Mouse (Mus musculus) c-Kit-negative CD71-positive TER-119-positive erythroid progenitor cells, embryonic 14.5 days (primary cell): ENCODE measurements around the gene 9130019O22Rik.
"Not testable (repeated sequence)": the region's sequence is repeated elsewhere in the genome, so short reads cannot be mapped to it uniquely, and the experiment has no call there.

ENCODE experiments used
- DNase-seq: peaks from one replicate; pipeline ENCODE4 v3.0.0-alpha.2; 2013; ENCODE audit warnings: low read depth, low spot score

9130019O22Rik gene

DNA sequence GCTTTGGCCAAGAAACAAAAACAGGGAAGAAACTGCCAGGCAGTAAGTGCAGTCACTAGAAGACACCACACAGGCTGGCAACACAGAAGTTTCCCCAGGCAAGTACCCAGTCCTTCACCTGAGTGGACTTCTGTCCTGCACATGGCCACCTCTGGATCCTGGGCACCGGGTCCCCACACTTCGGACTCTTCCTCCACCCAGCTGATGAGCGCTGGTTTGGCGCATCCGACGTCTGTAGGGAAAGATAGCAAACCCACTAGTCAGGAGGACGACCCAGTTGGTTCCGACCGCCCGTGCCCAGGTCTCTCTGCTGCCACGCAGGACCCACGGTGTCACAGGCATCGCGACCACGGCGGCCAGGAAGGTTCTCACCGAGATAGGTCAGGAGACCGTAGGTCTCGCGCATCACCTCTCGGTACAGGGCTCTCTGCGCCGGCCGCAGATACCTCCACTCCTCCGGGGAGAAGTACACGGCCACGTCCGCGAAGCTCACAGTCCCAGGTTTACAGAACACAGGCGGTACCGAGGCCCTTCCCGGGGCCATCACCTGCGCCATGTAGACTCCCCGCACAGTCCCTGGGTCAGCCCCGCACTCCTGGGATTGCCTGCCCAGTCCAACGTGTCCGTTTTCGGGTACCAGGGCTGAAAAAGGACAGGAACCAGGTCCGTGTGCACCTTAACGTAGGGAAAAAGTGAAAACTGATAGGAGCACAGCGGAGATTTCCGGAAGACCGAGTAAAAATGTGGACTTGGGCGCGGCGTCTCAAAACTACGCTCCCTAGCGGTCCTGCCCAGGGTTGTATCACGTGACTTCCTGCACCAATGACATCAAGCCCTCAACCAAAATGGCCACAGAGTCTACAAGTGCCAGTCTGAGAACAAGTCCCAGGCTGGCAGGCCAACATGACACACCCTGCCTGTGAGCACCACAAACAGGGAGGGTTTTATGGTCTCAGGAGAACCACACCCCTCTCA lies 11.4 kb downstream of the 9130019O22Rik start, which contains the start of gene Zfp747:
Zfp747 (minus strand) TSS at position 780 of the 975 bp plus-strand sequence.
- peak; percentile 95 for DNase-seq

DNA sequence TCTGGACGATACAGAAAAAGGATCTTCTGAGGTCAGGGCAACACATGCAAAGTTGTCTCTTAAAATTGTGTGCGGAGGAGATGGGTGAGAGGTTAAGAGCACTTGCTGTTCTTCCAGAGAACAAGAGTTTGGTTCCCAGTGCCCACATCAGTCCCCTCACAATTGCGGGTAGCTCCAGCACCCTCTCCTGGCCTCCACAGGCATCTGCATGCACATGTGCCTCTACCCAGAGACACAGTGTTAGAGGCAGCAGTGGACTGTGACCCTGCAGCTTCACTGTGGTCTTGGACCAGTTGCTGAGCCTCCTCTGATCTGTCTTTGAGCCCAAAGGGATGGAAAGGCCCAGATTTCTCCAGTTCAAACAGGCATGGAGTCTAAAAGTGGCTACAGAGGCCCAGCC lies 15.1 kb downstream of the 9130019O22Rik start:
- DNase-seq = not testable (repeated sequence)

DNA sequence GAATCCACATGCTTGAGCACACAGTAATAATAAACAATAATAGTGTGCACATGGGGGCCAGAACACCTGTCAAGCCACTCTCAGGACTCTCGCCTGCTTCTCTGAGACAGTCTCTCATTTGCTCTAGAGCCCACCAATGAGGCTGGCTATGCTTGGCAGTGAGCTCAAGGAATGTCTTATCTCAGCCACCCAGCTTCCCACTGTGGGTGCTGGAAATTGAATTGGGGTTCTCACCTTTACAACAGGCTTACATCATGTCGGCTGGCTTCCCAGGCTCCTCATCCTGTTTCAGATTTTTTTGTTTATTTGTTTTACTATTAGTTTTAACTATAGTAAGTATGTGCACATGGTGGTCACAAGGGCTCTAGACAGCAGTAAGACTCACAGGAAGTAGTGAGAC lies 15.8 kb downstream of the 9130019O22Rik start:
- no peak for DNase-seq

DNA sequence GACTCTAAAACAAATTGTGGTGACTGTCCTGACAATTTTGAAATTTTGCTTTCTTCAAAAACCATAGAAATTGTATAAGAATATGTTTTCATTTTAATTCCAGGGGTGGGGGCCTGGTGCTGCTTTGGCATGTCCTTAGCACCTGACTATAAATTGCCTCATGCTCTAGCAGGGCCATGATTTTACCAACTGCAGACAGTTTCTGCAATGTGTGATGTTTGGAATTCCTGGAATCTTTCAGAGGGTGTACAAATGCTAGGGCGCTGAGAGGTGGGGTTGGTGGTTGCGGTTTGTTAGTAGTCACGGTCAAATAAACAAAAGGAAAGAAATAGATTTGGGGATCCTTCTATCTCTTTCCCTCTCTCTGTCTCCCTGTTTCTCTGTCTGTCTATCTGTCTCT lies 20.7 kb downstream of the 9130019O22Rik start:
- DNase-seq = no peak

DNA sequence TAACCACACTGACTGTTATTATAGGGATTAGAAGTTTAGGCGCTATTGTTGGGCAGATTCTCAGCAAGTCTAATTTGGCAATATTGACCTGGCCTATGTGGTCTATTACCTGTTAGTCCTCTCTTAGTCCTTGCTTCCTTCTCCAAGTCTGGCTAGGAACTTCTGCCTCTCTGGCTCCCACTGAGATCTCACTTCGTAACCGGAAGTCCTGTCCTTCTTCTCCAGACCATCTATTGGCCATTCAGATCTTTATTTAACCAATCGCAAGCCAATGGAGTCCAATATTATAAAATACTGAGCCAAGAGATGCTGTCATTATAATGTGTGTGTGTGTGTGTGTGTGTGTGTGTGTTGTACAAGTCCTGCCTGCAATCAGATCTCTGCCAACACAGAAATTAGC lies 22.8 kb downstream of the 9130019O22Rik start:
- DNase-seq = no peak

DNA sequence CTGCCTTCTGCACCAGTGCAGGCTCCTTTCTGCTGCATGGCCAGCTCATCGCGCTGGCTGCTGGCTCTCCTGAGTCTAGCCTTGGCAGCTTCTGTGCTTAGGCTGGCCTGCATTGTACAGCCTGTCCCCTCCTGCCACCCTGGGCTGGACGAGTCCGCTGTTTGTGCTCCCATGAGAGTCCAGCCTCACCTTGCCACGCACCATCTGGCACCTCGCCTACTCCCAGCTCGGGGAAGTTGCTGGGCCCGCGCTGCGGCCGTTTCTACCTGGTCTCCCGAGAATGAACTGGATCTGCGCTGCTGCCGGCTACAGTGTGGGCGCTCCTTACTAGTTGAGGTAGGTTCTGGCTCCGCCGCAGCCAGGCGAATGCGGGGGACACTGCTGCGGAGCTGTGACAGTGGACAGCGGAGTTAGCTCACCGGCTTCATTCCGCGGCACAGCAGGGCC lies 23.5 kb downstream of the 9130019O22Rik start:
- DNase-seq = no peak

DNA sequence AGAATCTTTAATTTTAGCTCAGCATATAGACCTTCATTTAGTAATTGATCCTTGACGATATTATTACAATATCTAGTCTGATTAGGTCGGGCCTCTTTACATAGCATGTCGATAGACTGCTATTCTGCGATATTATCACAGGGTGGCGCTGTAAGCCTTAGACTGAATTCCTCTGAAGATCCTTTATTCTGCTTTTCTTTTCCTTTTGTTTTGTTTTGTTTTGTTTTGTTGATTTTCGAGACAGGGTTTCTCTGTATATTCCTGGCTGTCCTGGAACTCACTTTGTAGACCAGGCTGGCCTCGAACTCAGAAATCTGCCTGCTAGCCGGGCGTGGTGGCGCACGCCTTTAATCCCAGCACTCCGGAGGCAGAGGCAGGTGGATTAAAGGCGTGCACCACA lies 24.5 kb downstream of the 9130019O22Rik start:
- DNase-seq = peak; percentile 56

DNA sequence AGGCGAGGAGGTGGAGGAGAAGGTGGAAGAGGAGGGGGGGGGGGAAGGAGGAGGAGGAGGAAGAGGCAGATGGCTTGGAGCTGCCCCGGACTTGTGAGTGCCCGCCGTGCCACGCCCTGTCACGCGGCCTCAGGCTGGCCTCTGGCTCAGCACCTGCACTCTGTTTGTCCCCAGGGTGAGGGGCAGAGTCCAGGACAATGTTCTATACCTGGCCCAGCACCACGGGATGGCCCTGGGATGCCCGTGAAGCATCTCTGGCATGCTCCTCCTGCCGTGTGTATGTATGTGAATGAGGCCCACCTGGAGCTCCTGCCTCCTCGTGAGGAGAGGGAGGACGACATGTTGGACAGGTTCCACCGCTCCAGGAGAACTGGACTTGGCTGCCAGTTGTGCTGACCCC lies 25.5 kb downstream of the 9130019O22Rik start:
- no peak for DNase-seq

DNA sequence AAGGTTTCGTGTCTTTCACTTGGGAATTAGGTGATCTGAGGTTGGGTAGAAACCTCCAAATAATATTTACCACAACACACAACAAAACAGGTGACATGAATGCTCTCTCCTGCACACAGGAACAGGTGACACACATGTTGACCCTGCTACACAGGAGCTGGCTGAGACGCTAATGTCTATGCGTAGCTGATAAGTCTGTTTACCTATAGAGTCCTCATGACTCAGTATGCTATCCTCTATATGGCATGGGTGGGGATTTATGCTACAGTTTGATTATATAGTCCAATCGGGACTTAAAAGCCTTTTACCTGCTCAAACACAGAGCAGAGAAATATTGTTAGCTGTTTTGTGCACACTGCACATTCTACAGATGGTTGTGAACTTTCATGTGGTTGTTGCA lies 26.7 kb downstream of the 9130019O22Rik start:
- no peak for DNase-seq

DNA sequence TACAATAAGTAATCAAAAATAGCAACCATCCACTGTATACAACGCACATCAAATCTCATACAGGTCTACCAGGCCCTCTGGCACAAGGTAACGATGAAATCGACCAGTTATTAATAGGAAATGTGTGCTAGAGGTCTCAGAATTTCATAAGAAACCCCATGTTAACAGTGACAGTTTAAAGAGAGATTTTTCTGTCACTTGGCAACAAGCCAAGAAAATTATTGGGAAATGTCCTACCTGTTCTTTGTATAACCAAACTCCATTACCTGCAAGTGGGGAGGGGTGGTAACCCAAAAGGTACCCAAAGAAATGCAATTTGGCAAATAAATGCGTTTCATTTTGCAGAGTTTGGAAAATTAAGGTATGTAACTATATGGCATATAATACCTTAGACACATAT lies 28.5 kb downstream of the 9130019O22Rik start:
- DNase-seq = no peak

DNA sequence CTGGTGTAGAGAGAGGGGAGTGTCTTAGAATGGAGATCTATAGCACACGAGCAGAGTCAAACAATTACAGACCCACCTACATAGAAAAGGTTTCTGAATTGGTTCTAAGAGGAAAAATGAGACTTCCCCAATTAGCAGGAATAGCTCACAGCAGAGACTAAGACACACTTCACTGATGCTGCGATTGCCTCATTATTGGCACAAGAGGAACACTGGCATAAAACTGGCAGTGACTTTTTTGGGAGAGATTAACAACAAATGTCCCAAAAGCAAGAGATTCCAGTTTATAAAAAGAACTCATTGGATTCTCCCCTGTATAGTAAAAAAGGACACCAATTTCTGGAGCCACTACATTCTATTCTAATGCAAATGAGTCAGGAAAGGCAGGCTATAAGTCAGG lies 29.1 kb downstream of the 9130019O22Rik start:
- no peak for DNase-seq

DNA sequence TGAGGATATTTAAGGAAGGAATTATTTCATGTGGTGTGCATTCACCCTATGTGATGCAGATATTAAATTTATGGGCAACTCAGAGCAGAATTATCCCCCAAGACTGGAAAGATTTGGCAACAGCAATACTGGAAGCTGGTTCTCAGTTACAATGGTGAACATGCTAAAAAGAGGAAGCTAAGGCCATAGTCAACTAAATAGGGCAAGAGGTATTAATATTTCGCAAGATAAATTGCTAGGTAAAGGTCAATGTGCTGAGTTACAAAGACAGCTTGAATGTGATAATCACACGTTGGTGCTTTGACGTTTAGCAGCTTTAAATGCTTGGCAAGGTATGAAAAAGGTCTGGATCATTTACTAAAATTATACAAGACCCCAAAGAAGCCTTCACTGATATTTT lies 31.2 kb downstream of the 9130019O22Rik start:
- DNase-seq = no peak

DNA sequence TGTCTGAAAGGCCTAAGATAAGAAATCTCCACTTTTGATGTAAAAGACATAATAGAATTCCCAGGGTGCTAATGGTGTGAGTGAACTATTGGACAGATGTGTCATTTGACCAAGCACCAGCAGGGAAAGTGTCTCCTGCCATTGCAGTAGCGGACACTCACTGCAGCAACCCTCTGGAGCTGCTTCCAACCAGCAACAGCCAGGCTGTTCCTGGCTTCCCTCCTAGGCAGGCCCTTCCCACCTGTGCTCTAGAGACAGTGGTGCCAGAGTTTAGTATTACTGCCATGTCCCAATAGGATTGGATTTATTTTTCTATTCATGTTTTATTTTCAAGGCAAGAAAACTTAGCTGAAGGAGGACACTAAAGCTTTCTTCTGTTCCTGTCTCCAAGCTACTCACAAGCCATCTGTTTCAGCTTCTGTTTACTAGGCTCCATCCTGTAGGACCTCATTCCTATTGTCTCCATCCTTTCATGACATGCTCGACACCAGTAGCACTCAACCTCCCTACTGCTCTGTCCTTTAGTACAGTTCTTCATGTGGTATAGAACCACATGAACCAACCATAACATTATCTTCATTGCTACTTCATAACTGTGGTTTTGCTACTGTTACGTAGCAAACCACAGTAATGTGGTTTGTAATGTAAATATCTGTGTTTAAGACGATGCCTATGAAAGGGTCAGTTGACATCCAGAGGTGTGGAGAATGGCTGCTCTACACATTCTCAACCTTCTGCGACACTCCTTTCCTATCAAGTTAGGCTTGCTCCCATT lies 35.5 kb downstream of the 9130019O22Rik start:
- DNase-seq = no peak

DNA sequence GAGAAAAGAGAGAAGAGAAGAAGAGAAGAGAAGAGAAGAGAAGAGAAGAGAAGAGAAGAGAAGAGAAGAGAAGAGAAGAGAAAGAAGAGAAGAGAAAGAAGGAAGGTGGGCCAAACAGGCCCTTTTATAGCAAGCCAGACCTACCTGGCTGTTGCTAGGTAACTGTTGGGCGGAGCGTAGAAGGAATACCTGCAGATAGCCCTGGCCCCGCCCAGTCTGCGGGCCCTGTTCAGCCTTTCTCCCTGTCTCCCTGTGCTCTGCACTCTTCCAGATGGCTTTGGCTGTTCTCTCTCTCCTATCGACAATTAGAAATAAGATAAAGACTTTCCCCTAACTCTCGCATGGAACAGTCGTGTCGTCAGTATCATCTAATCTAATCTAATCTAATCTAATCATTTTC lies 40.3 kb downstream of the 9130019O22Rik start:
- DNase-seq = no peak

DNA sequence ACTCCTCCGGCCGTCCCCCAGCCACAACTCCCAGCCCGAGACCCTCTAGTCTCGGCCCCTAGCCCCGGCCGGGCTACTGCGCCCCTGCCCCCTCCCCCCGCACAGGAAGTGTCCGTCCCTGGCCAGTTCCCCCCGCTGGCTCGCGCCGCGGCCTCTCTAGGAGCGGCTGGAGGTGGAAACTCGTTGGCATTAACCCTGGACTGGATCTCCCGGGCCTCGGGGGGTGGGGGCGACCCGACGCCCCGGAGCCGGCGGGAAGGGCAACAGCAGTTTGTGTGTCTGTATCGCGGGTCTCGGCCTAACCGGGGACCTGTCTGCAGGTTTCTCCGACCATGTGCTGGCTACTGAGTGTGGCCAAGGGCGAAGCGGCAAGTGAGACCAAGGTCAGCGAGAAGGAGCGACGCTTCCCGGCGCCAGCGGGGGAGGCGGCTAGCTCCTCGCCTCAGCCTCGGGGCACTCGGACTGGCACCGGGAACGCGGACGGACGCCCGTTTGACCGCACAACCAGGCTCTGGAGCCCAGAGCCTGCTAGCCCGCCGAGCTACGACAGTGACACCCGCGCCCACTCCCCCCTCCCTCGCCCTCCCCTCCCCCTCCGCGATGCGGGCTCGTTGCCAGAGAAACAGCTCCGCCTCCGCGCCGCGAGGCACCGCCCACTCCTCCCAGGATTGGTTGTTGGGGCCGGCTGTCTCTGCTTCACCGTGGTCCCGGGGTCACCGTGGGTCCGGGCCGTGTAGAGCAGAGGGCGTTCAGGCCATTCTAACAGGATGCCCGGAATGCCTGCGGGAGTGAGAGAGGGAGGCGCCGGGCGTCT lies 41.2 kb downstream of the 9130019O22Rik start, which contains the start of gene Zfp768:
Zfp768 (minus strand) TSS at position 78 of the 814 bp plus-strand sequence.
- peak; percentile 59 for DNase-seq

DNA sequence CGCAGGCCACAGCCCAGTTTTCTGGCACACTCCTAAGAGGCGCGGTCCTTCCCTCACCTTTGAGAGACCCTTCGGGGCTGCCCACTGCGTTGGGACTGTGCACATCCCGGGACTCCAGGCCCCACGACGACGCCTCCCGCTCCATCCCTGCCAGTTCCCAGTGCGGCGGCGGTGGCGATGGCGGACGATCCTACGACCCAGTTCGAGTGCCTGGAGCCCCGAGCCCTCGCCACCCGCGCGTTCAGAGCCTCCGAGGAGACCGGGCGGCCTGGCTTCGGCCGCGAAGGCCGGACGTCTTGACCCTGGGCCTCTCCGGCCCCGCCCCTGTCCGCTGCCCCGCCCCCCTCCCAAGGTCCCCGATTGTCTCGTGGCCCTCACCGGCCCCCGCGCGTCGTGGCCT lies 41.9 kb downstream of the 9130019O22Rik start:
- no peak for DNase-seq

DNA sequence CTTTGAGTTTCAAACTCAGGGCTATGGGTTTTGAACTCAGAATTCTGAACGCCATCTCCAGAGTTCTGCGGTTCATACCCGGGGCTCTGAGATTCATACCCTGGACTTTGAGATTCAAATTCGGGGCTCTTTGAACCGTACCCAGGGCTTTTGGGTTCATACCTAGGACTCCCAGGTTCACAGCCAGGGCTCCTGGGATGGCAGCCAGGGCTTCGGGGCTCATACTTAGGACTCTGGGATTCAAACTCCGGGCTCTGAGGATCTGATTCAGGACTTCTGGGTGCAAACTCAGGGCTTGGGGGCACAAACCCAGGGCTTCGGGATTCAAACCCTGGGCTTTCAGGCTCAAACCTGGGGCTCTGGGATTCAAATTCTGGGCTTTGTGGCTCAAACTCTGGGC lies 42.6 kb downstream of the 9130019O22Rik start:
- DNase-seq = no peak

DNA sequence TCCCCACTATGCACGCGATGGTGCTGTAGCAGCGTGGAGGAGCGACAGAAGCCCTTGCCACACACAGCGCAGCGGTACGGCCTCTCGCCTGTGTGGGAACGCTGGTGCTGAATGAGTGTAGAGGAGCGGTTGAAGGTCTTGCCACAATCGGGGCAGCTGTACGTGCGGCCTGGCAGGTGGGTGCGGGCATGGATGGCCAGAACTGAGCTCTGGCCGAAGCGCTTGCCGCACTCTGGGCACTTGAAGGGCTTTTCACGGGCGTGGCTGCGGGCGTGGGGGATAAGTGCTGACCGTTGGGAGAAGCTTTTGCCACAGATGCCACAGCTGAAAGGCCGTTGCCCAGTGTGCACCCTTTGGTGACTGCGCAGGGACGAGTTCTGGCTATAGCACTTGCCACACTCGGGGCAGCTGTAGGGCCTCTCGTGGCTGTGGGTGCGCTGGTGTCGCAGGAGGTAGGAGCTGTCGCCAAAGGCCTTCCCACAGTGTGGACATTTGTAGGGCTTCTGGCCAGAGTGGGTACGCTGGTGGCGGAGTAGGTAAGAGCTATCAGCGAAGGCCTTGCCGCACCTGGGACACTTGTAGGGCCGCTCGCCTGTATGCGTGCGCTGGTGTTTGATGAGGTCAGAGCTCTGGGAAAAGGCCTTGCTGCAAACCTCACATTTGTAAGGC lies 43.5 kb downstream of the 9130019O22Rik start:
- no peak for DNase-seq

DNA sequence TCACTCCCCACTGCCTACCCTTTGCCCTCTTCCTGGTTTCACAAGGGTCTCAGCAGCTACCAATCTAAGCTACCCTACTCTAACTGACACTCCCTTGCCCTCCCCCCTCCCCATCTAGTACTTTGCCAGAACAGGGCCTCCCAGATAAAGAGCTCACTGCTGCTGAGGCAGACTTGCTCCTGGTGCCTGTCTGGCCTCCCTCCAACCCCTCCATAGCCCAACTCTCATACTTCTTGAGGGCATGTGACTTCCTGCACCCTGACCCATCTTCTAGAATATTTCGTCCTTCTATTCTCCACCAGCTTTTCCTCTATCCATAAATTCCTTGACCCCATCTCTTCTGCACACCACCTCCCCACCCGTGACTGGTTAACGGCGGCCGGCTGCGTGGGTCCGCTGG lies 44.1 kb downstream of the 9130019O22Rik start:
- no peak for DNase-seq

DNA sequence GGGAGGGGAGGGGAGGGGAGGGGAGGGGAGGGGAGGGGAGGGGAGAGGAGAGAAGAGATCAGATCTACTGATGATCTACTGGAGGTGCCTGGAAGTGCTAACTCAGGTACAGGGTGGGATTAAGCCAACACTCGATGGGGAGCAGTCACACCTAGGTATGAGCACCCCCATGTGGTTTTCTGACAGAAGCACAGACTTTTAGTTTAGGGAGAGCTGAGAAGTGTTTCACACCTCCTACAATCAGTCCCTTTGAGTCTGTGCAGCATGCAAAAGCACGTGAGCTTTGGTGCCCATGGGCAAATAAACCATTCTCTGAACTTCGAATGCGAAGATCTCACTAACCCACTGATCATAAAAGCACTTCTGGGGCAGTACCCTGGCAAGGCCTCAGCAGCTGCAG lies 44.6 kb downstream of the 9130019O22Rik start:
- DNase-seq = no peak

DNA sequence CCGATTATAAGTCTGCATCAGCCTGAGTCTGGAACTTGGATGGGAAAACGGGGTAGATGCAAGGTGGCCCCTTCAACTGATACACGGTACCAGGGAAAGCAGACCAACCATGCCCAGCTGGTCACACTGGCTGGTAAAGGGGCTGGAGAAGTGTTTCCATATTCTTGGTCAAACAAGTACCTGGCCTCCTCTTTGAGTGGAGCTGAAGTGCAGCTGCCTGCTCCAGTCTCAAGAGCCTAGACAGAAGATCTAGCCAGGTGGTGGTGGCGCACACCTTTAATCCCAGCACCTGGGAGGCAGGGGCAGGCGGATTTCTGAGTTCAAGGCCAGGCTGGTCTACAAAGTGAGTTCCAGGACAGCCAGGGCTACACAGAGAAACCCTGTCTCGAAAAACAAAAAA lies 45.1 kb downstream of the 9130019O22Rik start:
- not testable (repeated sequence) for DNase-seq
